Mouse (Mus musculus) embryonic facial prominence, embryonic 15.5 days (tissue): Measurements from ENCODE around the gene Pcsk4. TPM values are rescaled to one million over a fixed set of nuclear protein-coding genes. Genes with fewer than 3 reads are reported as not detected.

ENCODE experiments used
- ATAC-seq: fragments of 200-750 bp; cut with Nextera tagmentation; 2 replicates; pipeline ENCODE4 v1.8.0; 2017; ENCODE audit warnings: low read depth, moderate TSS enrichment; ENCODE audit not compliant: insufficient number of reproducible peaks, low FRiP score, low TSS enrichment
- H3K27ac ChIP-seq: fragments of 300-500 bp; sonication (generic); replicated peaks from 2 replicates; pipeline ENCODE4 v1.5.1; 2015; ENCODE audit warnings: mild to moderate bottlenecking, inconsistent platforms
- H3K27me3 ChIP-seq: fragments of 300-500 bp; sonication (generic); 2 replicates; pipeline ENCODE4 v1.6.1; 2015; ENCODE audit warnings: inconsistent platforms
- H3K36me3 ChIP-seq: fragments of 300-500 bp; sonication (generic); 2 replicates; pipeline ENCODE4 v1.6.1; 2015; ENCODE audit warnings: mild to moderate bottlenecking, inconsistent platforms
- H3K4me1 ChIP-seq: fragments of 300-500 bp; sonication (generic); 2 replicates; pipeline ENCODE4 v1.6.1; 2015; ENCODE audit warnings: inconsistent platforms
- H3K4me2 ChIP-seq: fragments of 300-500 bp; sonication (generic); replicated peaks from 2 replicates; pipeline ENCODE4 v1.6.1; 2015; ENCODE audit warnings: mild to moderate bottlenecking, inconsistent platforms
- H3K4me3 ChIP-seq: fragments of 300-500 bp; sonication (generic); replicated peaks from 2 replicates; pipeline ENCODE4 v1.5.1; 2015; ENCODE audit warnings: mild to moderate bottlenecking, inconsistent platforms
- H3K9ac ChIP-seq: fragments of 300-500 bp; sonication (generic); 2 replicates; pipeline ENCODE4 v1.6.1; 2015; ENCODE audit warnings: inconsistent platforms
- H3K9me3 ChIP-seq: fragments of 300-500 bp; sonication (generic); replicated peaks from 2 replicates; pipeline ENCODE4 v1.6.1; 2016; ENCODE audit warnings: inconsistent platforms
- WGBS: fragments of 180-500 bp; shearing (Covaris S2); methylation state at CpG from one replicate; pipeline ENCODE4 v1.1.7; 2015; 5-methylcytosine and 5-hydroxymethylcytosine counted together
- microRNA-seq: library from miRNA; unstranded; fragments of <30 nt; microRNA quantifications from one replicate; pipeline ENCODE4, GENCODE M21; 2016; ENCODE audit warnings: borderline number of aligned reads
- polyA plus RNA-seq: library from polyadenylated mRNA; unstranded; fragments of >200 nt; fragmentation: Nextera tagmentation; extraction: Ambion mirVana; gene quantifications from 2 replicates; pipeline ENCODE4 v1.2.1, GENCODE M21; 2015

The Pcsk4 gene
- polyA plus RNA-seq, 1 experiment from 2014 or later: 5.2 TPM

- ATAC-seq: no peak
- 73% methylated on average over 8 of the region's 8 CpGs for WGBS
Measured at GRCm38 (mm10) chr10:80281921-80282371, 47.4 kb downstream of the Pcsk4 start.

DNA sequence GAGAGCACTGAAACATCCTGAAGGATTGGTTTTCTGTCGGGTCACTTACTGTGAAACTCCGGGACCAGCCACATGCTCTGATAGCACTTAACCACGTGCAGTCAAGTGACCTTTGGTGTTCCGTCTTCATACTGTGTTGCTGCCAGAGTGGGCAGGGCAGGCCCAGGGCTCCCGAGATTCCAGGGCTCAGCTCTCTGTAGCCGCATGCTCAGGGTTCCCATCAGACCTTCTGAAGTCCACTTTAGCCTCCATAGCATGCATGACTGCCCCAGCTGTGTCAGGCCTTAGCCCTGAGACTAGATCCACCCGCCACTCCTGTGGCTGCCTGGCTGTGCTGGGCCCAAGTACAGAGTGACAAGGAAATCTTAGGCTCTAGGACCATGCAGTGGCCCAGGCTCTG is 48.0 kb downstream of the Pcsk4 start:
- Histone ChIP-seq H3K4me2 (no peak overlapping the region), H3K4me3 (no peak overlapping the region), H3K9ac (no peak overlapping the region), H3K9me3 (no peaks in the 10 kb centered on the region), H3K4me1 (no peaks in the 10 kb centered on the region), H3K36me3 (peaks cover 90% of the 10 kb centered on the region), H3K27me3 (no peaks in the 10 kb centered on the region), H3K27ac (0 out of 2 replicates have a peak overlapping the region, but pooled peaks have one; percentile 44)
- WGBS: 82% methylated on average over 7 of the region's 7 CpGs
- ATAC-seq: no peak

More at GRCm38 (mm10) chr10:80281921-80282371, 47.4 kb downstream of the Pcsk4 start:
- no peaks in the 10 kb centered on the region for H3K4me1 ChIP-seq
- no peak overlapping the region; the same call in 1 of the 2 replicates for H3K27ac ChIP-seq
- H3K4me3 ChIP-seq: no peak overlapping the region
- no peaks in the 10 kb centered on the region for H3K9me3 ChIP-seq
- no peak overlapping the region for H3K9ac ChIP-seq
- no peaks in the 10 kb centered on the region for H3K27me3 ChIP-seq
- H3K36me3 ChIP-seq: peaks cover 90% of the 10 kb centered on the region
- no peak overlapping the region for H3K4me2 ChIP-seq

DNA sequence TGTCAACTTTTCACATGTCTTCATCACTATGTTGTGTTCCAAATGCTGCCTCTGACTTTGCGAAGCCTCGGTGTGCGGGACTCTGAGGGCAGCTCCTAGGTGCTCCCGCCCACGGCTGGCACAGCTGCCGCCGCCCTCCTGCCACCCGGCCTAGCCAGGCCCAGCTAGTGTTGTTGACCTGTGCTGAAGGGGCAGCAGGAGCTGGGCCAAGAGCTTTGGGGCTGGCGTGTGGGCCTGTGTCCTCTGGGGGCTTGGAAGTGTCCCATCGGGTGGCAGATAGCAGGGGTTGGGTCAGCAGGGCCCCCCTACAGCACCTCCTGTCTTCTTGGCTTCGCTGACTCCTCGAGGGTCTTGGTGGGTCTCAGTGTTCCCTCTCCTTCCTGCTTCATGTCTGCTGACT is 50.0 kb downstream of the Pcsk4 start:
- Histone ChIP-seq H3K27ac (no peak overlapping the region), H3K4me3 (no peak overlapping the region), H3K4me2 (no peak overlapping the region), H3K4me1 (no peaks in the 10 kb centered on the region), H3K9ac (no peak overlapping the region), H3K27me3 (no peaks in the 10 kb centered on the region), H3K9me3 (no peaks in the 10 kb centered on the region), H3K36me3 (peaks cover 90% of the 10 kb centered on the region)
- 90% methylated on average over 12 of the region's 12 CpGs for WGBS
- no peak for ATAC-seq

DNA sequence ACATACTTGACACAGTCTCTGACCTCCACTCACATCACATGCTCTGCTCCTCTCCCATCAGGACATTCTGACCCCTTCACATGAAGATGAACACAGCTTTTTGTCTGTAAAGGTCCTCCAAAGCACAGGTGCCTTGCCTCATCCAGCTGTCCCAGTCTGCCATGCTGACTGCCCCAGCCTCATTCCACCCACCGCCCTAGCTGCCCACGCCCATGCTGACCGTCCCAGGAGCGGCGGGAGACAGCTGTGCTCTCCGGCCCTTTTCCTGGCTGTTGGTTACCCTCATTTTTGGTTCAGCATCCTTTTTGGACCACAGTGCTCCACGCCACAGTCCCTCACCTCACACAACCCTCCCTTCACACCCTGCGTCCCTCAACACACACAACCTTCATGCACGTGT is 50.9 kb downstream of the Pcsk4 start:
- Histone ChIP-seq H3K4me3 (no peak overlapping the region), H3K27me3 (no peaks in the 10 kb centered on the region), H3K27ac (no peak overlapping the region), H3K9ac (no peak overlapping the region), H3K4me1 (peaks cover 5% of the 10 kb centered on the region; the same call in 1 of the 2 replicates), H3K9me3 (no peaks in the 10 kb centered on the region), H3K4me2 (no peak overlapping the region), H3K36me3 (peaks cover 90% of the 10 kb centered on the region)
- WGBS: 93% methylated on average over 9 of the region's 9 CpGs
- no peak for ATAC-seq

DNA sequence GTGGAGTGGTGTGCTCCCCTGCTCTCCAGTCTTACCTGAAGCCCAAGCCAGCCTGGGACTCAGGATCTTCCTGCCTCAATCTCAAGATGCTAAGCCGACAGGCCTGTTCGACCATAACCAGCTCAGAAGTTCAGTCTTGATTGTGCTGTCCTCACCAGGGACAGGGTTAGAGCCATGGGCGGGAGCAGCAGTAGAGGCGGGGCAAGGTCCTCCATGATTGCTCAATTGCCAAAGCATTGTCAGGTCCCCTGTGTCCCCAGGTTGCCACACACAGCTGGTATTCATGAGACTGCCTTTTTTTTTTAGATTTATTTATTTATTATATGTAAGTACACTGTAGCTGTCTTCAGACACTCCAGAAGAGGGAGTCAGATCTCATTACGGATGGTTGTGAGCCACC is 53.1 kb downstream of the Pcsk4 start:
- no peaks in the 10 kb centered on the region for H3K9me3 ChIP-seq

DNA sequence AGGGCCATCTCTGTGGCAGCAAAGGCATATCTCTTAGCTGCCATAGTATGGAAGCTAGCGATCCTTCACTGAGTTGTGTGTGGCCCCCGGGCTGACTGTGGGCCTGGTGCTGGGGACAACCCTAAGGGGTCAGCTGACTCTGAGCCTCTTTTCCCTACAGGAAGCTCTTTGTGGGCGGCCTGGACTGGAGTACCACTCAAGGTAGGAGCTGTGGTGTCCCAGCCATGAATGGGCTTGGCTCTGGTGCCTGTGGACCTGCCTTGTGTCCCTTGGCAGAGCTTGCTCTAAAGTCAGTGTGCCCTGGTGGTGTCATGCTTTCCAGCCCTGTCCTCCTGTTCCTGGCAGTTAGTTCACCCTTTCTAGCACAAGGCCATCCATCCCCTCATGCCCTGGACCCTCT is 55.5 kb downstream of the Pcsk4 start:
- Histone ChIP-seq H3K4me3 (no peak overlapping the region), H3K4me2 (no peak overlapping the region), H3K9ac (peak overlapping the region; percentile 6; the same call in 1 of the 2 replicates), H3K36me3 (peaks cover 61% of the 10 kb centered on the region), H3K27me3 (no peaks in the 10 kb centered on the region), H3K27ac (no peak overlapping the region), H3K4me1 (peaks cover 36% of the 10 kb centered on the region), H3K9me3 (no peaks in the 10 kb centered on the region)
- no peak for ATAC-seq
- 90% methylated on average over 3 of the region's 3 CpGs for WGBS

More for the DNA sequence above, 53.1 kb downstream of the Pcsk4 start:
- no peak for ATAC-seq
- Histone ChIP-seq H3K4me2 (no peak overlapping the region), H3K36me3 (peaks cover 77% of the 10 kb centered on the region), H3K4me3 (no peak overlapping the region), H3K27me3 (no peaks in the 10 kb centered on the region), H3K4me1 (peaks cover 19% of the 10 kb centered on the region), H3K9ac (no peak overlapping the region), H3K27ac (no peak overlapping the region)
- WGBS: 70% methylated on average over 5 of the region's 5 CpGs

DNA sequence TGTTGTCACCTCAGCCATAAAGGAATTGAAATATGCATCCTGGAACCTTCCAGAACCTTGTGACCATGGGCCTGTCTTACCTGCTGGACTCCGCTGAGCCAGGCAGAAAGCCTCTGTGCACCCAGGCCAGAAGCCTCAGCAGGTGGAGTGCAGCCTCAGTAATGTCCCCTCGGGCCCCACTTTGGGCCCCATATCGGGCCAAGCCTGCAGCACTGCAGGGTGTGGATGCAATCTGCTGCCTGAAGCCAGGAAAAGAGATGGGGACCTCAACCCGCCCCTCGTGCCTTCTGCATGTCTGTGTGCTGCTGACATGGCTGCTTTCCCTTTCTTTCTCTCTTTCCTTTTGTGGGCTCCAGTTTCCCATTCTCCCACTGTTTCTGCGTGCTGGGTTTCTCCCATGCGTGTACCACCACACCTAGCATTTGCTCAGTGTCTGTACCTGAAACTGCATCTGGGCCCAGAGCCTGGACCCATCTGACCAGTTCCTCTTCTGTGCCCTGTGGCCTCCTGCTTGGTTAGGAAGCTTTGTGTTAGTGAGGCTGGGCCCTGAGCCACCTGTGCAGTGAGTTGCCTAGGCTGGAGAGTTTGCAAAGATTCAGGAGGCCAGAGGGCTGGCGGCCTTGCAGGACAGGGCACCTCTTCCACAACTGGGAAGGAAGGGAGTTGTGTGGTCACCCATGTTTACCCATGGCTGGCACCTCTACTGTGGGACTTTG is 57.3 kb downstream of the Pcsk4 start:
- 91% methylated on average over 8 of the region's 8 CpGs for WGBS
- Histone ChIP-seq H3K27me3 (no peaks in the 10 kb centered on the region), H3K4me3 (no peak overlapping the region), H3K36me3 (peaks cover 50% of the 10 kb centered on the region), H3K9me3 (no peaks in the 10 kb centered on the region), H3K4me2 (no peak overlapping the region), H3K4me1 (peaks cover 52% of the 10 kb centered on the region), H3K27ac (no peak overlapping the region), H3K9ac (no peak overlapping the region)
- no peak for ATAC-seq

Small RNAs within 50 kb of the gene (microRNA-seq; reads per million reads assigned to microRNA genes)
- 1.2 reads per million for gene Mir6911

Other genes starting within 250 kb of the Pcsk4 start
- gene Sbno2, start 223.9 kb downstream of the Pcsk4 start, polyA plus RNA-seq: 19.4 and 19.8 TPM in 2 replicates
- gene Stk11, start 213.7 kb downstream of the Pcsk4 start, polyA plus RNA-seq: 21.3 and 27.3 TPM in 2 replicates
- 516 and 519 TPM in 2 replicates for gene Atp5d, start 190.9 kb downstream of the Pcsk4 start, polyA plus RNA-seq
- gene Cbarp, start 188.7 kb downstream of the Pcsk4 start, polyA plus RNA-seq: 9.3 and 10.9 TPM in 2 replicates
- 18.3 and 20.4 TPM in 2 replicates for gene Midn, start 181.2 kb downstream of the Pcsk4 start, polyA plus RNA-seq
- 102 and 116 TPM in 2 replicates for gene Cirbp, start 163.5 kb downstream of the Pcsk4 start, polyA plus RNA-seq
- gene 1600002K03Rik, start 156.6 kb downstream of the Pcsk4 start, polyA plus RNA-seq: 12.0 and 13.6 TPM in 2 replicates
- 30.9 and 31.8 TPM in 2 replicates for gene Efna2, start 150.0 kb downstream of the Pcsk4 start, polyA plus RNA-seq
- gene Mum1, start 103.1 kb downstream of the Pcsk4 start, polyA plus RNA-seq: 75.2 and 77.0 TPM in 2 replicates
- gene Ndufs7, start 80.4 kb downstream of the Pcsk4 start, polyA plus RNA-seq: 317 and 339 TPM in 2 replicates
- gene Gamt, start 68.5 kb downstream of the Pcsk4 start, polyA plus RNA-seq: 72.3 and 88.0 TPM in 2 replicates
- gene Dazap1, start 68.0 kb downstream of the Pcsk4 start, polyA plus RNA-seq: 61.2 and 64.6 TPM in 2 replicates
- gene Rps15, start 37.0 kb downstream of the Pcsk4 start, polyA plus RNA-seq: 969 and 997 TPM in 2 replicates
- gene Apc2, start 33.5 kb downstream of the Pcsk4 start, polyA plus RNA-seq: 3.4 and 5.4 TPM in 2 replicates
- gene 2310011J03Rik, start 9.0 kb downstream of the Pcsk4 start, polyA plus RNA-seq: 50.8 and 52.7 TPM in 2 replicates
- gene Reep6, start 455 bp upstream of the Pcsk4 start, polyA plus RNA-seq: 10.7 and 13.7 TPM in 2 replicates
- gene Adamtsl5, start 18.9 kb upstream of the Pcsk4 start, polyA plus RNA-seq: 11.5 and 11.6 TPM in 2 replicates
- 2.0 and 2.2 TPM in 2 replicates for gene Plk5, start 27.0 kb upstream of the Pcsk4 start, polyA plus RNA-seq
- gene Mex3d, start 58.2 kb upstream of the Pcsk4 start, polyA plus RNA-seq: 7.2 and 8.4 TPM in 2 replicates
- gene Mbd3, start 70.1 kb upstream of the Pcsk4 start, polyA plus RNA-seq: 247 and 250 TPM in 2 replicates
- gene Uqcr11, start 77.3 kb upstream of the Pcsk4 start, polyA plus RNA-seq: 659 and 673 TPM in 2 replicates
- gene Tcf3, start 104.1 kb upstream of the Pcsk4 start, polyA plus RNA-seq: 133 and 135 TPM in 2 replicates
- gene Onecut3, start 165.3 kb upstream of the Pcsk4 start, polyA plus RNA-seq: not detected in 2 replicates
- 0.09 and 0.28 TPM in 2 replicates for gene Atp8b3, start 209.6 kb upstream of the Pcsk4 start, polyA plus RNA-seq
- gene Rexo1, start 232.1 kb upstream of the Pcsk4 start, polyA plus RNA-seq: 25.8 and 27.1 TPM in 2 replicates
- gene Klf16, start 247.8 kb upstream of the Pcsk4 start, polyA plus RNA-seq: 9.4 and 11.3 TPM in 2 replicates